Mouse (Mus musculus): Measurements from ENCODE around the gene Amigo2.

The Amigo2 gene

DNA sequence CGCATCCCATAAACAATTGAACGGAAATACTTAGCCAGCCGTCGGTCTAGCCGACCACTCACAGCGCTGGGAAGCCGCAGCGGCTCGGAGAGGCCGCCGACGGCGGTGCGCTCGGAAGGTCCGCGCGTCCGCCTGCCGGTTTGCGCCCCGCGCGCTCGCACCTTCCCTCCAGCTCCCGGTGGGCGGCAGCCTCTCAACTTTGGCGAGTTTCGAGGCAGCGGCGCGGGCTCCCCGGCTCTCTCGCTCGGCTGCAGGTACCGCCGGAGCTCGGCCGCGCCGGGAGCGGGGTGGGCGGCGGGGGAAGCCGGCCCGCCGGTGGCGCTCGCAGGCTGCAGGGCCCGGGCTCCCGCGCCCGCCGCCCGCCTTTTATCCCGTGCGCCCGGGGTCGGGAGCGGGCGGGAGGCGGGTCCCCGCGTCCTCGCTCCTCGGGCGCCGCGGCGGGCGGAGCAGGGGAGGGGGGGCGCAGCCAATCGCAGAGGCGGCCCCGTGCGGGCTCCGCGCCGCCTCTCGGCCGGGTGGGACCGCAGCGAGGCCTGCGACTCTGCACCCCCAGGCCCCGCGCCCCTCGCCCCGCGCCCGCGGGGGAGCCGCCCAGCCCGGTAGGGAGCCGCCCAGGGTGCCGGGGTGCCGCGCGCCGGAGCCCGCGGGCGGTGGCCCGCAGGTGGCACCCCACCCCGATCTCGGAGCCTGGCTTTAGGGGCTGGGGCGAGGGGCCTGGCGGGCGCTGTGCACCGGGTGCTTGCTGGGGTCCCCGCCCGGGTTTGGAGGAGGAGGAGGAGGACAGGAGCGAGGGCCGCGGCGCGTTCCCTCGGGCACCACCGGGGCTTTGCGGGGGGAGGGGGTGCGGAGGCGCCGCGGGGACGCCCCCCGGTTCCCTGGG is at the start of gene Amigo2, which contains the start of gene Pced1b:
Gene Amigo2 (minus strand): TSS at position 377 of the 880 bp plus-strand sequence.
Gene Pced1b (plus strand): TSS at position 197 of the 880 bp plus-strand sequence.
- DNase-seq (ENCODE audit: low read depth, low spot score): peak; percentile 15

DNA sequence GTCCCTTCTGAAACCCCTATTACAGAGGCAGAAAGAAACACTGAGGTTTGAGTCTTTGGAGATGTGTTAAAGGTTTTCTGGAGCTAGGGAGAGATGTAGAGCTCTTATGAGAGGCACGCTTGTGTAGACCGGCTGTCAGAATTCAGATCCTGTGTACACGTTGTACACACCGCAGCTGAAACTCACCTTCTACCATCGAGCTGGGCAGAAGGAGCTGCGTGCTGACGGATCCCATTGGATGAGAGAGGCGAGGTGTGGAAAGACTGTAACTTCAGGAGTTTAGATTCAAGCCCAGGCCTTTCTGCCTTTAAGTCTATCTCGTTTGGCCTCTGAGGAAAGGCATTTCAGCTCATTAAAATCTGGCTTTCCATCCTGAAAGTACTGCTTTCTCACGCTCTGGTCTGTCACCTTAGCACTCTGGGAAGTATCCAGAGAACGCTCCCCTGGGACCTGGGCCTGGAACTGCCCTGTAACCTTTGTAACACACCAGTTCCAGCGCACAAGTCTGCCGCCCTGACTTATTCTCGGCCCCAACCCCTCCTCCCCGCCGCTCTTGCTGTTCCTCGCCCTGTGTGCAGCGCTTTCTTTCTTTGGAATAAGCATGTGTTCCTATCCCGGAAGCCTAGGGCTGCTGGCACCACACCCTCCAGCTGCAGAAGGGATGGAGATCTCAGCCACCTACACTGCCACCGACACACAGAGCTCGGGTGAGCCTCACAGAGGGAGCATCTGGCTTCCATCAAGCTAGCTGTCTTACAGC is 44.4 kb upstream of the Amigo2 start:
- peak; percentile 31 for DNase-seq (ENCODE audit: low read depth, low spot score)

DNA sequence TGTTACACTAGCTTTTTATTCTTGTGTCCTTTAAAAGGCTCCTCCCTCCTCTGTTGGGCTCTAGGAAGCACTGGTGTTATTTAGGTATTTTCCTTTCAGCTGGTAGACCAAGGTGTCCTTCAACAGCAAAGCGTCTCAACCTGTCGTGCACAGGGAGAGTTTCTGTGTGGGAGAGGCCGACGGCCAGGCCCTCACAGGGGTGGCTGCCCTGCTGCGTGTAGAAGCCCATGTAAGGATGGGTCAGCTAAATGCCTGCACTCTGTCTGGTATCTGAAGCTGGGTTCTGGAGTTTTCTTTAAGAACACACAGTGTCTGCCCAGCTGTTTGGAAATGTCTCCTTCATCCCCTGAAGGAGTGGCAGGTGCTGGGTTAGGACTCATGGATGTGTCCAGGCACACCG is 43.3 kb upstream of the Amigo2 start:
- no peak for DNase-seq (ENCODE audit: low read depth, low spot score)

DNA sequence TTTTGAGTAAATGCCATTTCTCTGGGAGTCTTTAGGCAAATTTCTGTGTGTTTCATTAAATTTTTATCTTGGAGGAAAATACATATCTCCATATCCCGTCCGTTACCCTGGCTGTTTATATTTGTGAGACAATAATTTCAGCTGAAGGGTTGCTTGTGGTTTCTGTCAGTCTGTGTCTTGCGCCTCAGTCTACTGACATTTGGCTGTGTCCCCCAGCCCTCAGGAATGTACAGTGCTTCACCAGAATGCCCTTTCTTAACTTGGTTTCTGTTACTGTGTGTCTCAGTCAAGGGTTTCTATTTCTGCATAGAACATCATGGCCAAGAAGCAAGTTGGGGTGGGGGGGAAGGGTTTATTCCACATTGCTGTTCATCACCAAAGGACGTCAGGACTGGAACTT is 42.1 kb upstream of the Amigo2 start:
- DNase-seq (ENCODE audit: low read depth, low spot score): no peak

DNA sequence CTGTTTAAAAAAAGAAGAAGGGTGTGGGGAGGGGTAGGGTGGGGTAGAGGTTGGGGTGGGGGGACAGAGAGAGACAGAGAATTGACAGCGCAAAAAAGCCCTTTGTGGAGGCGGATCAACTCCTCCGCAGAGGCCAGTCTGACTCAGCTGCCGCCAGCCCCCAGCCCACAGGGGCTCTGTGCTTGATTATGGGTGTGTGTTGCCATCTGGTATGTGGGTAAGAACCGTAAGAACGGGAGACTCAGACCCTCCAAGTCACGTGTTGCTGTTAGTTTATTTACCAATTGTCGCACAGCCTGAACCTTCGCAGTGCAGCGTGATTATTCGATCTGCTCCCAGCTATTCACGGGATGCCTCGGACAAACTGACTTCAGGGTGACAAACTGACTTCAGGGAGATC is 41.6 kb upstream of the Amigo2 start:
- DNase-seq (ENCODE audit: low read depth, low spot score): no peak

DNA sequence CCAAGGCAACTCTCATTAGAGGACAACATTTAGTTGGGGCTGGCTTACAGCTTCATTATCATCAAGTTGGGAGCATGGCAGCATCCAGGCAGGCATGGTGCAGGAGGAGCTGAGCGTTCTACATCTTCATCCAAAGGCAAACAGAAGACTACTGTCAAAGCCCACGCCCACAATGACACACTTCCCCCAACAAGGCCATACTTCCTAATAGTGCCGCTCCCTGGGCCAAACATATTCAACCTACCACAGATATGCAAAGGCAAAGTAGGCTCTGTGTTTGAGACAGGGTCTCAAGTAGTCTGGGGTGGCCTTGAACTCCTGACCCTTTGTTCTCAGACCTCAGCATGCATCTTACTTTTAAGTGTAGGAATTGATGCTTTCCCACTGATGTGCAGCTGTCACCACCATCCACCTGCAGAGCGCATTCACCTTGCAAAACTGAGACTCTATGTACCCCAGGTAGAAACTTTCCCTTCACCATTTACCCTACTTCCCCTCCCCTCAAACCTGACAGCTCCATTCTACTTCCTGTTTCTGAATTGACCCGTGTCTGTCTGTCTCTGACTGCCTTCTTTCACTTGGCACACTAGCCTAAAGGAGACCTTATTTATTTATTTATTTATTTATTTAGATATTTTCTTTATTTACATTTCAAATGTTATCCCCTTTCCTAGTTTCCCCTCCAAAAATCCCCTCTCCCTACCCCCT is 40.5 kb upstream of the Amigo2 start:
- DNase-seq (ENCODE audit: low read depth, low spot score): peak; percentile 75

DNA sequence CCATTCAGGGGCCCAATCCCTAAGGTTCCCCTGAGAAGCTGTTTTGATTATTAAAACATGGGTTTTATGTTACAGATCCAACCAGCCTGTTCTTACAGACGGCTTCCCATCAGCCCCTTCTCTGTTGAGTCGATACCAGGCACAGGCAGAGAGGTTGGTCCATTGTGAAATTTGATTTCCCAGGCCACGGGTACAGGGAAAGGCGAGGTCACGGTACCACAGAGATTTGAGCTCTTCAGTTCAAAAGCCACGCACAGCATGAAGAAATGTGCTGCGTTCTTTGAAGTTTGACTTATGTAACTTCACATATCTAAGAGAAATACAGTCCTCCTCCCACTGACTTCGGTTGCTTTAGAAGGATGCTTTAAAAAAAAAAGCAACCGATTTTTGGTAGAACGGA is 39.6 kb upstream of the Amigo2 start:
- DNase-seq (ENCODE audit: low read depth, low spot score): no peak

DNA sequence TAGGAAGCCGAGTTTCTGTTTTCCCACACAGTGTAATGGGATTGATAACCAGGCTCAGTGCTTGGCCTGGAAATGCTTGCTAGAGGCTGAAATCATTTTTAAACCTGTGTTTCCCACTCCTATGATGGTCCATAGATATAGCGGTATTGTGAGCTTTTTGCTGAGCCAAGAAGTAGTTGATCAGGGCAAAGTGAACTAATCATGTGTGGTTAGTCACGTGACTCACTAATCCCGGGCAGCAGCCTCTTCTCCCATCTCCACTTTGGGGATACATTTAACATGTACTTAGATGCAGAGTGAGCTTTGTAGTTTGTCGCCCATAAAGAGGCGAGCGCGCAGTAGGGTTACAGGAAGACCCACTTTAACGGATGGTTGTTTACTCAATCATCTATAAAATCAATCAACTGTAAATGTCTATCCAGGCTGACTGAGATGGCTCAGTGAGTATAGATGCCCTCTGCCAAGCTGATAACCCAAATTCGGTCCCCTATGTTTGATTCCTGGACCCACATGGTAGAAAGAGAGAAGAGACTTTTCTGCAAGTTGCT is 38.7 kb upstream of the Amigo2 start:
- no peak for DNase-seq (ENCODE audit: low read depth, low spot score)

DNA sequence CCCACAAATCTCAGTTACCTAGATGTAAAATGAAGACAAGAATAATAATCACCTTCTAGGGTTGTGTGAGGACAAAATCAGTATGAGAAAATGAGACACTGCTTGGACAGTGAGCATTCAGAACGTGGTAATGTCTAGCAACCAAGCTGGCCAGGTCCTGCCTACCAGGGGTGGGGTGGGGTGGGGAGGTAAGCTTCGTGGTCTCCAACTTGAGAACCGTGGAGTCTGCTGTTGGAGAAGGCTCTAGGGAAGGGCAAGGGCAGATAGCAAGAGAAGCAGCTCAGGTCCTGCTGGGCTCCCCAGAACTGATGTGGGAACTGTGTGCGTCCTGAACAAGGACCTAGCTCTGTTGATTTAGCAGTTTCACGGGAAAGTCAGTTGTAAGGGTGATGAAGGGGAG is 37.1 kb upstream of the Amigo2 start:
- no peak for DNase-seq (ENCODE audit: low read depth, low spot score)

DNA sequence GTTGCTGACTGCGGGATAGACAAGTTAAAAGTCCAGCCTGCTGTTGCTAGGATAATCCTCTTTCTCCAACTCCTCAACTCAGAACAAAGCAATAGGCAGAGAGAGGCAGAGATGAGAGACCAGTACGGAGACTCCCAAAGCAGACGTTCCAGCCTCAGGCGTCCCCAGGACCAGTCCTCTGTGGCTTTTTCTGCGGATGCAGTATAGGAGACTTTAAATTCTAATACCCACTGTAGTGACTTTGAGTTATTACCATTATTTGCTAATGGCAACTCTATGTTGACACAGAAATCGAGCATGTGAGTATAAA is 35.4 kb upstream of the Amigo2 start:
- no peak for DNase-seq (ENCODE audit: low read depth, low spot score)

DNA sequence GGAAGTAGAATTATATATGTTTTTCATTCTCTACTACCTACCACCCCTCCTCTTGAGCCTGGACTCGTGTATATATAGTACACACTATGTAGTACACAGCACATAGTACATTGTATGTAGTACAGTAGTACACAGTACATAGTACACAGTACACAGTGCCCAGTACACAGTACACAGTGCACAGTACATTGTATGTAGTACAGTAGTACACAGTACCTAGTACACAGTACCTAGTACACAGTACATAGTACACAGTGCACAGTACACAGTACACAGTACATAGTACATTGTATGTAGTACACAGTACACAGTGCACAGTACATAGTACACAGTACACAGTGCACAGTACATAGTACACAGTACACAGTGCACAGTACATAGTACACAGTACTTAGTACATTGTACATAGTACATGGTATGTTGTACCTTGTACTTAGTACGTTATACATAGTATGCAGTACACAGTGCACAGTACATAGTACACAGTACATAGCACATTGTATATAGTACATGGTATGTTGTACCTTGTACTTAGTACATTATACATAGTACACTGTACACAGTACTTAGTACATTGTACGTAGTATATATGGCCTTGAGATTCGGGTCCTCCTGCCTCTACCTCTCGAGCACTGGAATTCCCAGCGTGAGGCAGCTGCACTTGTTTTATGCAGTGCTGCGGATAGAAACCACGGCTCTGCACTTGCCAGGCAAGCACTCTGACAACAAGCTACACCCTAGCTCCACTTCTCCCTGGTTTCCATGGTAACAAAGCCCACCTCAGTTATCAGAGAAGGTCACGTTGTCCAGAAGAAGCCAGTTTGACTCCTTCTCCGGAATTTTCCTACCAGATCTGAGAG is 34.9 kb upstream of the Amigo2 start:
- DNase-seq (ENCODE audit: low read depth, low spot score): peak; percentile 48

DNA sequence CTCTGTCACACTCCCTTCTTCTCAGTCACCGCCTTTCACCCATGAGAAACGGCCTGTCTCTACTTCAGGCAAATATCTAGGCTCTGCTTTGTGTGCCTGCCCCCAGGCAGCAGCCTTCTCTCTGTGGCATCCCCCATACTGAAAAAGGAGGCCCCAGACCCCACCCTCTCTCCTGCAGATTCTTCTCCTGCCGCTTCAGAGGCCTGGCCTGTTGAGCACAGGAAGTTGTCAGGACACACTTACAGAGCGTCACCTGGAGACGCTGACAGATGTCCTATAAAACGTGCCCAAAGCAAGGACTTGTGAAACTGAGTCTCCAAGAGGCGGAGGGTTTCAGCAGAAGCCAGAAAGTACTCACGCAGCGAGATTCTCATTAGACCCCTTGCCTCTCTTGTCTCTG is 33.7 kb upstream of the Amigo2 start:
- no peak for DNase-seq (ENCODE audit: low read depth, low spot score)

DNA sequence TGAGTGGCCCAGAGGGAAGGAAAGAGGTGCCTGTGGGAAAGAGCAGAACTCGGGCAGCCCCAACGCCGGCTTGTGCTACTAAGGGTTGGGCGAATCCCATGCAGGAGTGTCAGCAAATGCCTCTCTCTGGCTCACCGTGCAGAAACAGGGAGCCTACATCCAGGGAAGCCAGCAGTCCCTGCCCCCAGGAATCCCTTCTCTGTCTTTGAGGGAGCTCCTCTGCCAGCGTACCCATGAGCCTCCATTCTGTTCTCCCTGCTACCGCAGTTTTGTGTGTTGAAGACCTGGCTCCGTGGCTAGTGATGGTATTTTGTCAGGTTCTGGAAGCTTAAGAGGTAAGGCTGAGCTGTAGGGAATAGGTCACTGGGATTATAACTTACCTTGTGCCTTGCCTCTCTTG is 33.0 kb upstream of the Amigo2 start:
- DNase-seq (ENCODE audit: low read depth, low spot score): no peak

DNA sequence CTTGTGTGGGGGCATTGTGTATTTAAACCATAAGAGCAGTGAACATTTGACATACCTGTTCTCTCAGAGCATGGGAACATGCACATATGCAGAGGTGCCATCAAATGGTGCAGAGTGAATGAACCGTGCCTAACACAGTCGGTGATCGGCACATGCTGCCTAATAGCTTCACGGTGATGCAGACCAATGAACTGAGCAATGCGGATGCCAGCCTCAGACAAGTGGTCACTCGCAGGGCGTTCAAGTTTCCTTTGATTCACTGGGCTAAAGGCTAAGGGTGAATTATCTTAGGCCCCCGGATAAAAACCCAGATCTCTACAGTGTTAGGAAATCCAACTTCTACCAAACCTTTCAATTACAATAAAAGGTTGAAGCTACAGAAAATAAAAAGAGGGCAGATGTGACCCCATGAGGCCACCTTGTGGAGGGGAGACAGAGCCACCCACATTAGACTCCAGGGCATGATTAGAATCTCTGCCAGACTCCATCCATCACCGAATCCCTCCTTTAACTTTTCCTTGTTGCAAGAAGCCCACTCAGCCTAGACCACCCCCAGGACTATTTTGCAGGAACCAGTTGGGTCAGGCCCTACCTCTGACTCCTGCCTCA is 31.4 kb upstream of the Amigo2 start:
- no peak for DNase-seq (ENCODE audit: low read depth, low spot score)

DNA sequence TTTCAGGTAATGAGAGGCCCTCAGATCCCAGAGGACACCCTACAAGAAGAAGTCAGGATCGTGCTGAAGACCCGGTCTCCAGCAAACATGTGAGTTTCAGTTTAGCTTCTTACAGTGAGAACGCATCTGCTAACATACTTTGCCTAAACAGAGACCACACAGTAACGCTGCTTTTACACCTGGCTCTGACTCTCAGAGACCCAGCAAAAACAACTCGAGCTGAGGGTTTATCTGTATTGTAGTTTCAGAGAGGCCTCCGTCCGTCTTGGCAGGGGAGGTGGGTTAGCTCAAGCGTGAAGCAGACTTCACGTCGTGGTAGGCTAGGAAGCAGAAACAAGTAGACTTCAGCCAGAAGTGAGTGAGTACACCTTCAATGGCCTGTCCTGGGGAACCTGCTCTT is 30.2 kb upstream of the Amigo2 start:
- DNase-seq (ENCODE audit: low read depth, low spot score): no peak

DNA sequence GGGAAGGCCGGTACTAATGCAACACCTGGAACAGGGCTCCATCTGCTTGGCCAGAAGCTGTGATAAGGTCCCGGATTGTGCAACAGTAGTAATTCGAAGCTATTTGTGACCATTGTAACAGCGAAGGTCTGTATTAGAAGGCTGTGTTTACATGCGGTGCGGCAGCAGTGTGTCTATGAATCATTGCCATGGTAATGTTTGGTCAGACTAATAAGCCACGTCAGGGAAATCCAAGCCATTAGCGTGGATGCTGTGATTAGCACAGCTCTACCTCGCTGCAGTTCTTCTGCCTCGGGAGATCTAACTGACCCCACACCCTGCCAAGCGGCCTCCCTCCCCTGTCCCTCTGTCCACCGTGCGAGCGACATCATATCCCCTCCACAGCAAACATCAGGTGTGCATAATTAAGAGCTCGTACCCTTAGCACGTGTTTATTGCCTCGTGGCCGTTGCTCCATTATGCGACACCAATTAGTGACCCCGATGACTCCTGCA is 29.6 kb upstream of the Amigo2 start:
- no peak for DNase-seq (ENCODE audit: low read depth, low spot score)

DNA sequence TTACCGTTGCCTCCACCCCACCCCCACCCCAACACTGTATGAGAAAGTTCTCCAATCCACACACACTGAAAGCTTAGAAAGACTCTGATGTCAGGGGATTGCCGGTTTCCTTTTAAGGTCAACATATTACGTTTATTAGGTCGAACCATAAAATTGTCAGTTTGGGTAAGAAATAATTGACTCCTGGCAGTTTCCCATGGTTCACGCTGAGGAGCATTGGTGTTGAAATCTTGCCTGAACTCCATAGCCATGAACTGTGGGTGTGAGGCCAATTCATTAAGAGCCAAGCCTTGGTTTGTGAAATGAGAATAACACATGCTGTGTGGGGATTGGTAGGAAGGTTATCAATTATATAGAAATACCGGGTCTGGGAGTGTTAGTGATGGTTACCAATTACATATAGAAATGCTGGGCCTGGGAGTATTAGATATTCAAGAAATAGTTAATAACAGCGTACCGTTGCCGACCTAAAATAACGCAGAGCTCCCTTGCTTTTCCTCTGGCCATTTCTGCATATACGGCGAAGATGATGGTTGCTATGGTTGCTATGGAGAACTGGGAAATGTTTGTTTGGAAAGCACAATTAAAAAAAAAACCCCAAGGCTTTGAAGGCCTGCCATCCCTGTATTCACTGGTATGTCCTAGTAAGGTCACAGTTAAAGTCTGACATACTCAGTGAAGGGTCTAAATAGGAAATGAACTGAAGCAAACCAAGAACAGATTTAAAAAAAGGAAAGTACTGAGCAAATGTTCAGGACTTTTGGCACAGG is 28.7 kb upstream of the Amigo2 start:
- no peak for DNase-seq (ENCODE audit: low read depth, low spot score)

DNA sequence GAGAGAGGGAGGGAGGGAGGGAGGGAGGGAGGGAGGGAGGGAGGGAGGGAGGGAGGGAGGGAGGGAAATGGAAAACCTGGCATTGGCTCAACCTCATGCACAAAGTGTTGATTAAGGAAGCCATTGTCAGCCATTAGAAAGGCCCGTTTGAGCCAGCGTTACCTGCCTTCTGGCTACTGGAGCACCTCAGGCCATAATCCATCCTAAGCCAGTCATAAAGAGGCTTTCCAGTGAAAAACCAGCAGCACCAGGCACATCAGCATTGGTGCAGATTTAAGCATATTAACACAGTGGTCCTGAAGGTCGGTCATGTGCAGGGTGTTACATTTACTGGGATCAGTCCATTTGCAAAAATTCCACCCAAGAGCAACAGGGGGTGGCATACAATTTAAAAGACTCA is 25.7 kb upstream of the Amigo2 start:
- no peak for DNase-seq (ENCODE audit: low read depth, low spot score)

DNA sequence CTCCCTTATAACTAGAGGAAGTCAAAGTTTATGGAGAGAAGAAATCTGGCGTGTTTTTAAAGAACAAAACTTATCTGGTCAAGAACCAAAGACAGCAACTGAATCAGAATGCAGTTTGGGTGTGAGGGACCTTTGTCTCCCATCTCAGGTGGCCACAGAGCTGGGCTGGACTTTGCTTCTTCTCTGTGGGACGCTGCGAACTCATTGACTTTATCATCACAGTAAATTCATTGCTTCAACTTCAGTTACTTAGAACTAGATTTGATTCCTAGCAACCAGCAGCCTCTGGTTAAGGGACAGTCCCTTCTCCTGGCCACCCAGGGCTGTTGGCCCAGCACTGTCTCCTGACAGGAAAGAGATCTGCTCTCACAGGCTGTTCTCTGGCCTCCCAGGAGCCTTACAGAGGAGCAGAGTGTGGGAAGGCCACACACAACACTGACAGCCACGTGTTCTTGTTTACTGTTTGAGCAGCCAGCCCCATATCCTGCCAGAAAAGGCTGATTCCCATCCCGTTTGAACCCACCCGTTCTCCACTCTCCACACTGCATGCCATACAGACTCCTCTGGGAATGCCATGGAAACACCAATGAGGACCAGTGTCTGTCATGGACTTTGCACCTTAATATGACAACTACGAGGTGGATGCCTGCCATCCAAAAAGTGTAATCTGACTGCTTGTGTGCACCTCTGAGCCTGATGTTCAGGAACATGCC is 25.1 kb upstream of the Amigo2 start:
- DNase-seq (ENCODE audit: low read depth, low spot score): no peak

Measured in ES-CJ7 (cell line).